ENCODE assay signal across 8 mouse cellular contexts in the genomic region with DNA sequence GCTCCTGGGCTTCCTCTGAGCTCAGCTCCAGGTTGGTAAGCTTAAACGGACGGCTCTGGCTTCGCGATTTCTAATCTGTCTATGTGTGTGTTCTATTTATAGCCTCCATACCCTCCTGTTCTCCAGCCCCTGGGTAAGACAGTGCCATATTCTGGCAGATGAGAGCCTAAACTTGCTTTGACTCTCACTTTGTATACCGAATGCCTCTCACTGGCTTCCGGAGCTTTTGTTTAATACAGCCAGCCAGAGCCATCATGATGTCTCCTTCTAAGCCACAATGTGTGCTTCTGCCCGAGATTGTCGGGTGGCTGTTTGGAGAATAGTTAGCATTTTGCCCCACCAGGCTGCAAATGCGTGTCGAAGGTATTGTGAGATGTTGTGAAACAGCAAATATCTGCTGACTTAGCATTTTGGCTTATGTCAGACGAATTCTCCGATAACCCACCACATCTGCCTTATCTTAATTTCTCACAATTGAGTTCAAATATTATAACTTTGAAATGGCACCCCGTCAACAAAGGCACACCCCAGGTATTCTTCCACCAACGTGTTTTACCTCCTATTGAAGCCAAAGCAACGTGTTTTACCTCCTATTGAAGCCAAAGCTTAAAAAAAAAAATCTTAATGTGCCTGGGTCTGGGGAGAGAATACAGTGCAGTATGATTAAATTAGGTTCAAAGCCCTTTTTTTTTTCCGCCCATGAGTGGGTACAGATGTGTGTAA.
DNase-seq lines count a peak whose midpoint lies in the region; ATAC-seq and TF ChIP-seq lines count a peak whose summit lies in the region.

No protein-coding gene starts in this region.

- no peaks in the 10 kb centered on the region for H3K27me3 ChIP-seq in forebrain, embryonic 16.5 days (replicated peaks; ENCODE audit: control insufficient read depth, insufficient read depth, low read length)

- H3K9me3 ChIP-seq in forebrain, embryonic 16.5 days (ENCODE audit: control insufficient read depth, low read length) = no peaks in the 10 kb centered on the region

- DNase-seq in gastrocnemius, adult 2 months = no peak
- DNase-seq in gastrocnemius, postnatal 10 days = no peak
- peak; percentile 13 for DNase-seq in R1 (ENCODE audit: low read depth, low spot score)
- DNase-seq in layer of hippocampus, postnatal 14 days (ENCODE audit: low spot score in 2 of 2) = peak; percentile 37 to 57
- peak; percentile 43 for DNase-seq in neural tube, embryonic 10.5 days (ENCODE audit: extremely low spot score, low spot score)
- no peak for DNase-seq in yolk sac, embryonic 10.5 days (ENCODE audit: low spot score)
- DNase-seq in gastrocnemius, postnatal 25 days = no peak

- peak; percentile 56 for ATAC-seq in forebrain, embryonic 16.5 days

- H3K27ac ChIP-seq in gastrocnemius, adult 2 months = no peak overlapping the region
- peak overlapping the region; percentile 84 for H3K27ac ChIP-seq in forebrain, embryonic 16.5 days (ENCODE audit: low read length)

- no peaks in the 10 kb centered on the region for H3K36me3 ChIP-seq in forebrain, embryonic 16.5 days (ENCODE audit: control insufficient read depth, insufficient read depth)

- WGBS in forebrain, embryonic 16.5 days = 1% methylated on average over 16 of the region's 16 CpGs

- peaks cover 3% of the 10 kb centered on the region for H3K4me1 ChIP-seq in forebrain, embryonic 16.5 days (replicated peaks; ENCODE audit: control insufficient read depth, insufficient read depth, low read length)

- intact Hi-C loops in gastrocnemius, adult 2 months (cut with DNase I) = no loop called here

- peak overlapping the region; percentile 51 for H3K4me3 ChIP-seq in gastrocnemius, adult 2 months
- peak overlapping the region; percentile 60 for H3K4me3 ChIP-seq in forebrain, embryonic 16.5 days (replicated peaks; ENCODE audit: low read length)

- peak overlapping the region; percentile 61 for H3K9ac ChIP-seq in forebrain, embryonic 16.5 days (replicated peaks; ENCODE audit: low read depth, low read length)

- H3K4me2 ChIP-seq in forebrain, embryonic 16.5 days (ENCODE audit: low read length) = peak overlapping the region; percentile 57

- no peak for TF ChIP-seq CTCF in gastrocnemius, adult 2 months (IDR thresholded peaks at IDR 0.05)

Comparison
In these comparisons a context has a peak if more than half of its experiments do, and no peak if none do; other contexts are left out.
1. DNase-seq: peak in R1 (single experiment), layer of hippocampus, postnatal 14 days (2 of 2) and neural tube, embryonic 10.5 days (single experiment); none in gastrocnemius, adult 2 months (single experiment), gastrocnemius, postnatal 10 days (single experiment), yolk sac, embryonic 10.5 days (single experiment) and gastrocnemius, postnatal 25 days (single experiment).